Mouse (Mus musculus): ENCODE results near the gene Lbr.

Gene Lbr

DNA sequence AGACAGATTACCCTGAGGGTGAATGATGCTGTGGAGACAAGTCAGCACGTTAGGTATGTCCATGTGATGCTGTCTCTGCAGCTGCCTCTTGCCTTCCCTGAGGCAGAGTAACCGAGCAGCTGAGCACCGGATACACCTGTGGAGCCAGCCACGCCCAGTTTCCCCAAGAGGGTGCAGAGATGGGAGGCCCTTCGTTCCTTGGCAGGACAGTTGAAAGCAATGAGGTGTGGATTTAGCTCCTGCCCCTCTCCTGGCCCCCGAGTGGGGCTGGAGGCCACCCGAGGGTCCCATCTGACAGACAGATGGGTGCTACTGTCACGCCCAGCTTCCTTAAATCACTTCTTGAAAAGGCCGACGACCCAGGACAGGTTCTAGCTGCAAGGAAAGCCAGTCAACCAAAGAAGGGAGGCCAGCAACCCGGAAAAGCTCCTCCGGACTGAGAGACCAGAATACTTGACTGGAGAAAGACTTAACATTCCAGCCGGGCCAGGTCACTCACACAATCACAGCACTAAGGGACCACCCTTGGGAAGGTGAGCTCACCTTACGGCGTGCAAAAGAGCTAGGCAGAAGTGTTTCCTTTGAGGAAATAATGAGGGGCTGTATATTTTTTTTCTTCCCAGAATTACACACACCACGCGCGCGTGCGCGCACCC, 10.4 kb upstream of the Lbr start:
- in situ Hi-C loops (cut with MboI, MseI): no loop called here

DNA sequence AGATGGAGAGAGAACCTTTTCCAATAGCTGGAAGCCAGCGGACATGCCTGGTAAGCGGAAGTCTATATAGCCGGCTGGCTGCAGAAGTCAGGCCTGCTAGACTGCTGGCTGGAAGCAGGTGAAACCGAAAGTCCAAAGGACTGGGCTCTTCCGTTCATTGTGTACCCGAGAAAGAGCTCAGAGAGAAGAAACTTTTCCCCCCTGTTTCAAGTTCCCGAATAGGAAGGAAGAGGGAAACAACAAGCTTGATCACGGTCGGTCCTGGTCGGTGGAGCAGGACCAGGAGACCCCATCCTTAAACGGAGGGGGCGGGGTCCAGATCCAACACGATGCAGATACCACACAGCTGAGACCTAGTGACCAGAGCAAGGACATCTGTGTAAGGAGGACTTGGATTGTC, 9.6 kb upstream of the Lbr start:
- in situ Hi-C loops (cut with MboI, MseI): no loop called here

DNA sequence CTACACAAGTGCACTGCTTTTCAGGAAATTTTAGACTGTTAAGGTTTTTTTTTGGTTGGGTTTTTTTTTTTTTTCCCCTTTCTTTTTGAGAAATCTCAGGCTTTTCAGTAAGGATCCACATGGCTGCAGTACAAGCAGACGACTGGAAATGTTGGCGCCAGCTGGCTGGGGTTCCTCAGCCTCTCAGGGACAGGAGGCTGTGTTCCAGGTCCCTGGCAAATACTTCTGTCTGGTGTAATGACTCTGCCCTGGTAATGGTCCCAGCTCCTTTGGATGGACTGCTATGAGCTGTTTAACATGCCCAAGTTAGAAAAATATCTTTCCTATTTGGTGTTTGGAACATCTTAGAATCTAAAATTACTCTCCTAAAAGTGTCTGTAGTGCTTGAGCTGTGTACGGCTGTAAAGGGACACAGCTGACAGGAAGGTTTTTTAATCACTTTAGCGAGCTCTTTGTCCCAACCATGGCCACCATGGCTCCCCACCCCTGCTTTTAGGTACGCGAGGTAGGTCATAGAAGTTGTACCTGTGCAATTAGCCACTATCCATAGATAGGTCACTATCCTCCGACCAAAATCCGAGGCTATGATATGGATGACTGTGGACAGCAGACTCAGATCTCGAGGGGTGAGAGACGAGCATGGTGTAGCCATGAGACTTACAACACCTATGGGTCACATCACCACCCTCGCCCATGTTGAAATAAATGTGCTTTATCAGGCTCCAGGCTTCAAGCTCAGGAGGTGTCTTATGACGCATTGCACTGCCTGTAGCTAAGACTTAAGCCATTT, 8.9 kb upstream of the Lbr start:
- in situ Hi-C loops (cut with MboI, MseI): no loop called here

DNA sequence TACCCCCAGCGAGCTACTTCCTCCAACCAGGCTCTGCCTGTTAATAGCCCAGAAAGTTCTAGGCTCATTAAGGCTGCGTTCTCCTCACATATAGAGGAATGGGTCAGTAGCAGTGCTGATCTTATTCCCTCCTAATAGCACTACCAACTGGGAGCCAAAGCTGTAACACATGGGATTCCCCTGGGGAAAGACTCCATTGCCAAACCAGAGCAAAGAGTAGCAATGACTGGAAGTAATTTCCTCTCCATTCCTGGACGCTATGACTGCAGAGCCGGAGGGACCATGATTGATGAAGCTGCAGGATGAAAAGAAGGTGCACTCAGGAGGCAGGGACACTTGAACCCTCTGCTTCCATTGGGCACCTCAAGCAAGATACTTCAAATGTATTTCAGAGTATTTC, 7.6 kb upstream of the Lbr start:
- in situ Hi-C loops (cut with MboI, MseI): no loop called here

DNA sequence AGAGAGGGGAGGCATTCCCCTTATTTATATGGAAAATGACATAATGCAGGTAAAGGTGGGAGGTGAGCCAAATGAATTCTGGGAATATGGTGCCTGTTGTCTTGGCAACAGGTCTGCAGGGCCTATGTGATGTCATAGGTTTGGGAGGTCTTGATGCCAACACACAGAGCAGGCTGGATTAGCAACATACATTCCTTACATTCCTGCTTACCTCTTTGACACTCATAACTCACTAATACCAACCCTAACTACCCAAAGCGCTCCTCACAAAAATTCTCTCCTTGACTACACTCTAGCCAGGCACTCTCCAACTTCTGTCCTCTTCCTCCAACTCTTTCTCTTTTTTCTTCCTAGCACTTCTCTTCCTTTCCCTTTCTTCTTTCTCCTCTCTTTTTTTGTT, 5.4 kb upstream of the Lbr start:
- in situ Hi-C loops (cut with MboI, MseI): loop anchor here in 1 of 2 experiments (10.0 to 25.0 kb wide), 2 partner anchors 986 to 1473 kb away; partner anchors contain the start of gene Sde2

DNA sequence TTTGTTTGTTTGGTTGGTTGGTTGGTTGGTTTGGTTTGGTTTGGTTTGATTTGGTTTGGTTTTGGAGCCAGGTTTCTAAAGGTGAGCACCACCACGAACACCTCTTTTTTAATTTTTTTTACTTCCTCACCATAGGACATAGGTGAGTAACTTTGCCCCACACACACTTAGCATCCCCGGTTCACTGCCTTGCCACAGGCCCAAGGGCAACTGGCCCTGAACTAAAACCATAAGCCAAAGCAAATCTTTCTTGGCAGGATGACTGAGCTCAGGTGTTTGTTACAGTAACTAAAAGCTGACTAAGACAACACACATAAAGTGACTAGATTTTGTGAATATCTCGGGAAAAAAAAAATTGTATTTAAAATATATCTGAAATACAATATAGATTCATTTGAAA, 4.5 kb upstream of the Lbr start:
- in situ Hi-C loops (cut with MboI, MseI): loop anchor here in 1 of 2 experiments (10.0 to 25.0 kb wide), 2 partner anchors 985 to 1473 kb away; partner anchors contain the start of gene Sde2

DNA sequence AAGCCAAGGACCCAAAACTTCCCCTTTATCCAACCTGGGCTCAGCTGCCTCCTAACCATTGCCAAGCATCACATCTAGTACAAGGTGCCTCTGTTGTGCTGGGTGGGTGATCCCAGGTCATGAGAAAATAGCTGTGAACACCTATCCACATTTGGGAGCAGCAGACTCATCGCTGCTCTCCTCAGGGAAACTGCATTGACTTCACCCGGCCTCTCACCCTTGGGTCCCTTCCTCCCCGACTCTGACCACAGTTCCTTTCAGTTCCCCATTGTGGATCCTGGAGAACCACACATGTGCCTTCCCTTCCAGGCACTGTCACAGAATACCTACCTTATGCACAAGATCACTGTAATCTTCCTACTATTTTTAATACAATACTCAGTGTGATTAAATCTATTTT, 2.9 kb upstream of the Lbr start:
- in situ Hi-C loops (cut with MboI, MseI): loop anchor here in 1 of 2 experiments (10.0 to 25.0 kb wide), 2 partner anchors 983 to 1471 kb away; partner anchors contain the start of gene Sde2

DNA sequence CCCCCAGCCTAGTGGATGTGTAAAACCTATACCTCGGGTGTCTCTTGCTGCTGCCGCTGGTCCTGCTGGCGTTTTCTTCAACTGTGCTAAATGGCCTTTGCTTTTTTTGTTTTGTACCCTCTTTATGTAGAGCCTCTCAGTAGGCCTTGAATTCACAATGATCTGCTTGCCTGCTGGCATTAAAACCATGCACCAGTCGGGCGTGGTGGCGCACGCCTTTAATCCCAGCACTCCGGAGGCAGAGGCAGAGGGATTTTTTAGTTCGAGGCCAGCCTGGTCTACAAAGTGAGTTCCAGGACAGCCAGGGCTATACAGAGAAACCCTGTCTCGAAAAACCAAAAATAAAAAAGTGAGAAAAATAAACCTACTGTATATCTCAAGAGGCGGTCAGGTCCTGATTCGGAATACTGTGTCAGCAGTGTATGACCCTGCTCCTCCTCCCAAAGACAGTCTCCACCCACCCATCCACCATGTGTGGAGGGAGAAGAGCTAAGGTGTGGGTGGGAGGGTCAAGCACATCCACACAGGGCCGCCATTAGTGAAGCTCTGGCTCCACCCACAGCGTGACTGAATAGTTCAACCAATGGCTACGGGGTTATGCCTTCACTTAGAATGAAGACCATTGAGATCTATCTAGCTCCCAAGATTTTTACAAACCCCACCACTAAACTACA, 2.2 kb upstream of the Lbr start:
- in situ Hi-C loops (cut with MboI, MseI): loop anchor here (5.0 to 25.0 kb wide), 3 partner anchors 37 to 1470 kb away; partner anchors contain the start of gene Sde2 (in 1 of the 2)

DNA sequence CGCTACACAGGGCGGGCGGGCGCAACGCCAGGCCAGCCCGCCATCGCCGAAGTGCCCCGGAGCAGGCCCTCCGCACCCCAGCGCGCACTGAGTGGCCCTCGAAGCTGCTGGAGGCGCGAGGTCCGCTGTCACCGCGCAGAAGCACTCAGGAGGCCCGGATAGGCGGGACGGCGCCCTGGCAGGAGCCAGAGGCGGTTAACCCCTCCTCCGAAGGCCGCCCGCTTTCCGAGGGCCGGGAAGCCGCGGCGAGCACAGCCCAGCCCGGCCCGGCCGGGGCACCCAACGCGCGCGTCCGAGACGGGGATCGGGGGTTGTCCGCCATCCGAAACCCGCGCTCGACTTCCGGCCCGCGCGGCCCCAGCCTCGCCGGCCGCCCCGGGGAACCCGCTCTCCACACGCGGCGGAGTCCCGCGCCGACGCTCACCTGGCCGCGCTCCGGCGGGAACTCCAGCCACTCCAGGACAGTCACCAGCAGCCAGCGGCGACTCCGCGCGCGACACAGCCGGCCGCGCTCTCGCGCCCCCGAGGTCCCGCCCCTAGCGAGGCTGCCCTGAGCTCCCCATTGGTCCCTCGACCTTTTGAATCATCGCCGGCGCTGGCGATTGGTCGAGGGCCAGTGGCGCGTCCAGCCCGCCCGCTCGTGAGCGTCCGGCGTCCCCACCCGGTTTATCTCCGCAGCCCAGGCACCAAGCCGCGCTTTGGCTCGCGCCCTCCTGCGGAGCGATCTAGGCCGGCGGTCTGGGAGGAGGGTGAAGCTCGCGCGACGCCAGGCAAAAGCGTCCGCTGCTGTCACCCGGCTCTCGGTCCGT, 778 bp downstream of the Lbr start:
- in situ Hi-C loops (cut with MboI, MseI): loop anchor here (5.0 to 25.0 kb wide), 3 partner anchors 40 to 1467 kb away; partner anchors contain the start of gene Sde2 (in 1 of the 2)

DNA sequence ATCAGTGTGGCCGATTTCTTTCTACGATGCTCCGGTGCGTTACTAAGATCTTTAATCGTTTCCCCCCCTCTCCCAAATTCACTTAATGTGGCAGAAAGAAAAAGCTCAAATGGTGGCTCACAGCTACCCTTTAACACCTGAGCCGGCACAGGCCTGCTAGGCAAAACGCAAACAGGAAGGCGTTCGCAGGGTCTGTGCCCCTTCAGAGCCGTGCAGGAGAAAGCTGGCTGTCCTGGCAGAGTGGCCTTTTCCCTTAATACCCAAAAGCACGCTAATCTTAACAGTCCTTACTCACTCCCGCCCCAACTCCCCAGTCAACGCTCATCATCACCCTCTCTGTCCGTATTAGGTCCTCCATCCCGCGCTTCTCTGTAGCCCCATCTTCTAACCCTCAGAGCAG, 1.4 kb downstream of the Lbr start:
- in situ Hi-C loops (cut with MboI, MseI): loop anchor here (5.0 to 25.0 kb wide), 3 partner anchors 41 to 1467 kb away; partner anchors contain the start of gene Sde2 (in 1 of the 2)

DNA sequence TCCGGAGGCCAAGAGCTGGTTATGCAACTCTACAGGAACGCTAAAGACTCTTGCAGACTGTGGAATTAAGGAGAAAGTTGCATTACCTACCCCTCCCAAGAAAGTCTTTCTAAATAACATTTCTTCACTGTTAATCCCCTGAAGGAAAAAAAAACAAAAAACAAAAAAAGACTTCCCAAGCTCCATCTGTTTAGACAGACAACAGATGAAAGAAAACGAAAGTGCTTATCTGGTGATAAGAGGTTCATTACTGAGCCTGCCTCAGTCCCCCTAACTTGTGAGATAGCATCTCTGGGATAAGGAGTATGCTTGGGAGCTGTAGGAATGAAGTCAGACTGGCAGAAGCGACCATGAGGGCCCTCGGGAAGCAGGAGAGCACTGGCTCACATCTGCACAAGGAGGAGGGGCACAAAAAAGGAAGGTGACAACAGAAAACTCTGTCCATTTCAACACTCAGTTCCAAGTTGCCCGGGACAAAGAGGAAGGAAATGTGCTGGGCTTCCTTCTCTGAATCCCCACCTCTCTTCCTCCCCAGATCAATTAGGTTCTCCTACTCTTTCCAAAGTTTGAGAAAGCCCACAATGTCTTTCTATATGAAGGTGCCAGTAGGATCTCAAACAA, 3.0 kb downstream of the Lbr start:
- in situ Hi-C loops (cut with MboI, MseI): loop anchor here (5.0 to 25.0 kb wide), 4 partner anchors 42 to 1465 kb away; partner anchors contain the start of genes Disp1 (in 1 of the 2) and Sde2 (in 1 of the 2)

DNA sequence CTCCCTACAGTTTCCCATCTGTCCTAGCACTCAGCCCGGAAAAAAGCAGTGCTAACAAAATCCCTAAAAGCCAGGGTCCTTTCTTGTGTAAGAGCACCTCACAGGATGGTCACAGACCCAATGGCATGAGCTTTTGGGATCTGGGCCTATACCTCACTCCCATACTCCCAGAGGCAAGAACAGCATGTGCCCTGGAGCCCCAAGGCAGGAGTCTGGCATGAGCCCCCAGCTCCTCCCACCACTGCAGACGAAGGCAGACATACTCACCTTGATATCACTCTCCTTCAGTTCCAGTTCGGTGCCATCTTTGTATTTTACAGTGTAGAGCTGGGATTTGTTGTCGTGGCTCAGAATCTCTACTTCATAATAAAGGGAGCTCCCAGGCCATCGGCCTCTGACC, 4.7 kb downstream of the Lbr start:
- in situ Hi-C loops (cut with MboI, MseI): loop anchor here in 1 of 2 experiments (10.0 to 25.0 kb wide), 2 partner anchors 976 to 1387 kb away; partner anchors contain the start of genes Disp1 and Sde2

DNA sequence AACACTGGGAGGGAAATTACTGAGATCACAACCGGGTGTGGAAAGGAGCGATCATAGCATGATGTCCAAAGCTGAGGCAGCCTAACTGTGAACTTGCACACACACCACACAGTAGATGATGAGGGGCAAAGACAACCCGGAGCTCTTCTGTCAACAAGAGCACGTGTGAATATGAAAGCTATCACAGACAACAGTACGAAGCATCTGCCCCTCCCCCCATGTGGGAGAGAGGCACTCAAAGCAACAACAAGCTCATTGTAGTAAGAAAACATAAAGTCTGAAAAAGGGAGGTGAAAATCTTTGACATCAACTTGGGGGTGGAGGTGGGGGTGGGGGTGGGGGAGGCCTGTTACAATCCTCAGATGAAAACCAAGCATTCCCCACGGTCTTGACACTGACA, 9.7 kb downstream of the Lbr start:
- in situ Hi-C loops (cut with MboI, MseI): loop anchor here in 1 of 2 experiments (10.0 to 25.0 kb wide), 2 partner anchors 971 to 1392 kb away; partner anchors contain the start of genes Disp1 and Sde2

DNA sequence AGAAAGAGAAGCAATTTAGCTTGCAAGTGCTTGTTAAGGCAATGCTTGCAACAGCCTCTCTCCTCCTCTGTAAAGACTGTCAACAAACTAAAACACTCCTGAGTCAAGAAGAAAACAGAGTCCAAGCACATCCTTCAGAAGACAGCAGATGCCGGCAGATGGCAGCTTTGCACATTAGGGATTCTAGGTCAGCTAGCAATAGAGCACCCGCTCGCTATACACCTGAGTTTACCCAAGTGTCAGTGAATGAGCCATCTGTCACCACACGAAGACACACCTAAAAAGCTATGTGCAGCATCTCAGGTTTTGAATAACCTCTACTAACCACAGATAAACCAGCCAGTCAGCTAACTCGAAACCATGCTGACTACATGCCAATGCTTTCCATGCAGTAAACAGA, 10.1 kb downstream of the Lbr start:
- in situ Hi-C loops (cut with MboI, MseI): loop anchor here in 1 of 2 experiments (10.0 to 25.0 kb wide), 2 partner anchors 970 to 1392 kb away; partner anchors contain the start of genes Disp1 and Sde2

DNA sequence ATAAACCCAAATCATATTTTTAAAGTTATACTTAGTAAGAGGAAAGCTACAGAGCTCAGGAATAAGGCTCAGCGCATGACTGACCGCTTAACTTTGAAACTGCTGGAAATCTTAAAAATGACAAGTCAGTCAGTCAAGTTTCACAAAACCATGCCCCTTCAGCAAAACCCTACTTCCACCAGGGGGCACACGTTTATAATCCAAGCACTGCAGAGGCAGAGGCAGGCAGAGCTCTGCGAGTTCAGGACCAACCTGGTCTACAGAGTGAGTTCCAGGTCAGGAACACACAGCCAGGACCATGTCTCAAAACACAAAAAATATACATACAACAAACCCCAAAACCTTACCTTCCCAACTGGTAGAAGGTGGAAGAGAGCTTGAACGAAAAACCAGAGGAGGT, 14.5 kb downstream of the Lbr start:
- in situ Hi-C loops (cut with MboI, MseI): loop anchor here in 1 of 2 experiments (5.0 to 25.0 kb wide), 2 partner anchors 34 to 966 kb away; partner anchors contain the start of gene Sde2

DNA sequence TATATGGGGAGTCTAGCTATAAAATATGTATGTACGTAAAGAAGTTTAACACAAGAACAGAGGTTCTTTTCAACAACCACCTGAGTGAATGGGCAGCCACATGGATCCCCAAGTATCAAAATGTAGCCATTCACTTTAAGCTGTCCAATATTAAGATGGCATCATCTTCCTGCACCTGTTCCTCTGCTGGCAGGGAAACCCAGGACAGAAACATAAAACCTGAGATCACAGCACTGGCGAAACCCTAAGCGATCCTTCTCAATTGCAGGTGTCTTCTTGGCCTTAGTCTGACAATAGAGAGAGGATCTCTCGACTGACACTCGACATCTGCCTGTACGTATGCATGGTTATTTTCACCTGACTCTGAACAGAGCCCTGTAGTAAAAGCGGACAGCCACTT, 16.1 kb downstream of the Lbr start:
- in situ Hi-C loops (cut with MboI, MseI): loop anchor here in 1 of 2 experiments (5.0 to 25.0 kb wide), 2 partner anchors 36 to 964 kb away; partner anchors contain the start of gene Sde2

DNA sequence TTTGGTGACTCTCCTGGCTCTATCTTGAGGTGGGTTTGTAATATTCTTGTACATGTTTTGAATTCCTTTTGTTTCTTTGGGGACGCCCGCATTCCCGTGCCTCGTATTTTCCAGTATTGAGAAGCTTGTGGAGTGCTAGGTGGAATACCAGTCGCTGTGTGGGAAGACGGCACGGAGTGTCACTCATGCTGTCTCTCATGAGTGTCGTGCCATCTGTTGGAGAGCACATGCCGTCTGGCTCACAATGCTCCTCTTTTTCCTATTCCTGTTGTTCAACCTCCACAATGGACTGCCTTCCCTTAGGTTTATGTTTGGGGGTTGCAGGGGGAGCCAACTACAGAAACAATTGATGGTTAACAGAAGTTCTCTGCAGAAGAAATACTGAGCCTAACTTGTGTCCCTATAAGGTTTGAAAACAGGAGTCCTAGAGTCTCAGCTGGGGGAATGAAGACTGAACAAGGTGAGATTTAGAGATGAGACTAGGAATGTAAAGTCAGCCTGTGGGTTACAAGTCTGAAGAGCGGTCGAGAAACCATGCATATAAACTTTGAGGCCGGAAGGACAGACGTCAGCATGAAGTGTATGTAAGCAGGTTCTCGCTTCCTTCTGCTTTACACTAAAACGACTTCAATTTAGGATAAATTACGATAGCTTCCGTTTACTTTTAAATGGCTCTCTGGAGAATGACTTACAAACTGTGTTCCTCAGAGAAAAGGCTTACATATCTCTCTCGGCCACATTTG, 31.2 kb downstream of the Lbr start:
- in situ Hi-C loops (cut with MboI, MseI): no loop called here

DNA sequence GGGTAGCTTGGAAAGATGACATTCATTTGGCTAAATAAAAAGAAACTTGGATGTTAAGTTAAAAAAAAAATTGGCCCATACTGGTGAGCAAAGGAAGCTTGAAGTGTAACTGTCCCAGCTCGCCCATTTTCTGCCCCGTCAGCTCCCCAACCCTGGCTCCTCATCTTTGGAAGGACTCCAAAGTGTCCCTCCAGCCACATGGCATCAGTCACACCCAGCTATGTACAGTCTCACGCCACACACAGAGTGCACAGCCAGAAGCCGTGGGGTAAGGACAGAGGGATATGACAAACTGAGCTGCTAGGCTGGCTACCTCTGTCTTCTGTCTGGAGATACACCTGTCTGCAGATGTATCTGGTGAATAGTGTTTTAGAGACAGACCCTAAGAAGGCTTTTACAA, 42.2 kb downstream of the Lbr start:
- in situ Hi-C loops (cut with MboI, MseI): no loop called here

DNA sequence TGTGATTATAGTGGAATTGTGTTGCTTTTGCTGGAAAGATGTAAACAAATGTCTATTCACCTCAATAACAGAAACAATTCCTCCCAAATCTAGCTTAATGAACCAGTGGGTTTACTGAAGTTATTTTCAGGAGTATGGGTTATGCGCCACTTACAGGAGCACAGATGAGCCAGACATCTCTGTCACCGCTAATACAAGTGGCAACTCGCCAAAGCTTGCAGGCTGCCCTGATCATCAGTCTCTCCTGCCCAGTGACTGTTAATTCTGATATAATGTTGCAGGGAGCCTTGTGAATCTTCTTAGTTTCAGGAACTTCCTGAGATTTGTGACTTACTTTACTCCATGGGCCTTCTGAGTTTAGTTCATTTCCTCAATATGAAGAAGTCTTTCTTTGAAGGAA, 42.9 kb downstream of the Lbr start:
- in situ Hi-C loops (cut with MboI, MseI): no loop called here

All from T-helper 17 cell (primary cell).